Mouse (Mus musculus): ENCODE measurements around the gene Igfbp3.

GRCm38 (mm10) chr11:7250870-7251269, 37.1 kb upstream of the Igfbp3 start:
- no peak for TF ChIP-seq CTCF (conservative IDR thresholded peaks at IDR 0.05; ENCODE audit: insufficient read depth, insufficient read length, low read depth, low read length)
- no peak for TF ChIP-seq POLR2A (IDR thresholded peaks at IDR 0.05; ENCODE audit: low read depth, low read length)

Measured in kidney, adult 2 months (tissue).